8 mouse cellular contexts compared by ENCODE assay signal in the genomic region with DNA sequence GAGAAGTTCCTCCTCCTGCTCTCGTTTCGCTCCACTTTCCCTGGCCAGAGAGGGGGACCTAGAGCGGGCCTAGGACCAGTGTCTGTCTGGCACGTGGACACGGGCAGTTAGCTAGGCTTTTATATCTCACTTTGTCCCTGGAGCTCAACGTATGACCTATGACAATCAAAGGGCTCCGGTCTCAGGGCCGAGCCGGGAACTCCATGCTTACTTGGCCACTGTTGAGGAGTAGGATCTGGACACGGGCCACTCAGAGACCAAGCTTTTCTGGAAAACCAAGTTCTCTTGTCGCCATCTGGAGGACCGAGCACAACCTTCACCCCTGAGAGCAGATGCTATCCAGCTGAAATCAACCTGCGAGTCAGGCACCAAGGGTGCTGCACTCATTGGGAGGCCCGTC. TPM values are rescaled to one million over a fixed set of nuclear protein-coding genes. Genes with fewer than 3 reads are reported as not detected.
DNase-seq lines count a peak whose midpoint lies in the region; ATAC-seq and TF ChIP-seq lines count a peak whose summit lies in the region.

No protein-coding gene starts in this region.

- TF ChIP-seq CTCF in E14TG2a.4 (conservative IDR thresholded peaks at IDR 0.05; ENCODE audit: low read length): no peak

- H3K4me2 ChIP-seq in embryonic facial prominence, embryonic 12.5 days (replicated peaks): peak overlapping the region; percentile 86
- H3K4me2 ChIP-seq in heart, embryonic 12.5 days: peak overlapping the region; percentile 88
- H3K4me2 ChIP-seq in kidney, embryonic 15.5 days: peak overlapping the region; percentile 98

- ATAC-seq in embryonic facial prominence, embryonic 12.5 days (ENCODE audit: insufficient number of reproducible peaks, insufficient read depth, low FRiP score, low TSS enrichment): no peak
- ATAC-seq in heart, embryonic 12.5 days (ENCODE audit: insufficient number of reproducible peaks, low FRiP score): no peak
- ATAC-seq in kidney, embryonic 15.5 days (replicated peaks; ENCODE audit: low FRiP score): peak; percentile 41
- no peak for ATAC-seq in monocyte, adult 5-6 weeks (replicated peaks; ENCODE audit: insufficient number of reproducible peaks, low FRiP score, low TSS enrichment, poor library complexity, severe bottlenecking)

- H3K4me3 ChIP-seq in E14TG2a.4 (replicated peaks; ENCODE audit: low read length): peak overlapping the region; percentile 75
- peak overlapping the region; percentile 41; the same call in 1 of the 2 replicates for H3K4me3 ChIP-seq in embryonic facial prominence, embryonic 12.5 days
- peak overlapping the region; percentile 49 for H3K4me3 ChIP-seq in heart, embryonic 12.5 days
- H3K4me3 ChIP-seq in kidney, embryonic 15.5 days (replicated peaks): peak overlapping the region; percentile 50

- 10% methylated on average over 14 of the region's 14 CpGs for WGBS in embryonic facial prominence, embryonic 12.5 days
- 8% methylated on average over 14 of the region's 14 CpGs for WGBS in heart, embryonic 12.5 days
- WGBS in kidney, embryonic 15.5 days: 7% methylated on average over 14 of the region's 14 CpGs

- no peak overlapping the region for H3K27ac ChIP-seq in embryonic facial prominence, embryonic 12.5 days
- H3K27ac ChIP-seq in heart, embryonic 12.5 days (ENCODE audit: poor library complexity, severe bottlenecking): no peak overlapping the region
- H3K27ac ChIP-seq in kidney, embryonic 15.5 days: no peak overlapping the region

- no peaks in the 10 kb centered on the region for H3K36me3 ChIP-seq in E14TG2a.4 (ENCODE audit: insufficient read depth, low read length)
- H3K36me3 ChIP-seq in embryonic facial prominence, embryonic 12.5 days: no peaks in the 10 kb centered on the region
- H3K36me3 ChIP-seq in heart, embryonic 12.5 days: no peaks in the 10 kb centered on the region
- no peaks in the 10 kb centered on the region for H3K36me3 ChIP-seq in kidney, embryonic 15.5 days

- H3K27me3 ChIP-seq in E14TG2a.4 (ENCODE audit: insufficient read depth, low read length): peaks cover 40% of the 10 kb centered on the region
- no peaks in the 10 kb centered on the region for H3K27me3 ChIP-seq in embryonic facial prominence, embryonic 12.5 days
- H3K27me3 ChIP-seq in heart, embryonic 12.5 days (replicated peaks): peaks cover 17% of the 10 kb centered on the region
- H3K27me3 ChIP-seq in kidney, embryonic 15.5 days: no peaks in the 10 kb centered on the region

- peak overlapping the region; percentile 56; the same call in 1 of the 2 replicates for H3K9ac ChIP-seq in embryonic facial prominence, embryonic 12.5 days
- H3K9ac ChIP-seq in heart, embryonic 12.5 days: peak overlapping the region; percentile 65
- peak overlapping the region; percentile 59 for H3K9ac ChIP-seq in kidney, embryonic 15.5 days

- peaks cover 46% of the 10 kb centered on the region for H3K4me1 ChIP-seq in E14TG2a.4 (replicated peaks; ENCODE audit: low read depth, low read length)
- H3K4me1 ChIP-seq in embryonic facial prominence, embryonic 12.5 days: peaks cover 12% of the 10 kb centered on the region; the same call in 1 of the 2 replicates
- peaks cover 33% of the 10 kb centered on the region for H3K4me1 ChIP-seq in heart, embryonic 12.5 days (replicated peaks)
- H3K4me1 ChIP-seq in kidney, embryonic 15.5 days: peaks cover 32% of the 10 kb centered on the region

- no peaks in the 10 kb centered on the region for H3K9me3 ChIP-seq in E14TG2a.4 (ENCODE audit: low read length)
- no peaks in the 10 kb centered on the region for H3K9me3 ChIP-seq in embryonic facial prominence, embryonic 12.5 days
- H3K9me3 ChIP-seq in heart, embryonic 12.5 days (replicated peaks): no peaks in the 10 kb centered on the region
- no peaks in the 10 kb centered on the region for H3K9me3 ChIP-seq in kidney, embryonic 15.5 days (replicated peaks)

- DNase-seq in adrenal gland, adult 8-10 months: peak; percentile 59
- DNase-seq in lung, postnatal 14 days: peak; percentile 73
- peak; percentile 45 for DNase-seq in right cerebral cortex, postnatal 4 days

RNA-seq across cellular contexts. Expression of a gene that starts 6.1 kb away (rescaled TPM):
- total RNA-seq in adrenal gland, adult 8-10 months (2022): 10 to 100 TPM in 1 of 4 experiments, 1 to 10 TPM in 3; 5.9 to 16.3 (median 8.5) TPM
- polyA plus RNA-seq in embryonic facial prominence, embryonic 12.5 days (2016; fragmentation: Nextera tagmentation; extraction: Ambion mirVana): 43.5 and 43.6 TPM in 2 replicates
- 32.4 and 33.3 TPM in 2 replicates for polyA plus RNA-seq in heart, embryonic 12.5 days (2016; fragmentation: Nextera tagmentation; extraction: Ambion mirVana)
- 43.5 and 48.3 TPM in 2 replicates for polyA plus RNA-seq in kidney, embryonic 15.5 days (2015; fragmentation: Nextera tagmentation; extraction: Ambion mirVana)
- total RNA-seq in monocyte, adult 5-6 weeks (2017): not detected in 3 replicates

RNA-seq across cellular contexts. Expression of a gene that starts 44.4 kb away (rescaled TPM):
- 1 to 10 TPM; 1.2 to 1.6 (median 1.5) TPM for total RNA-seq in adrenal gland, adult 8-10 months (2022)
- 0.50 and 0.87 TPM in 2 replicates for polyA plus RNA-seq in embryonic facial prominence, embryonic 12.5 days (2016; fragmentation: Nextera tagmentation; extraction: Ambion mirVana)
- 1.3 and 1.5 TPM in 2 replicates for polyA plus RNA-seq in heart, embryonic 12.5 days (2016; fragmentation: Nextera tagmentation; extraction: Ambion mirVana)
- polyA plus RNA-seq in kidney, embryonic 15.5 days (2015; fragmentation: Nextera tagmentation; extraction: Ambion mirVana): 0.95 and 3.4 TPM in 2 replicates
- not detected in 3 replicates for total RNA-seq in monocyte, adult 5-6 weeks (2017)

RNA-seq across cellular contexts. Expression of a gene that starts 55.4 kb away (rescaled TPM):
- 100 to 1,000 TPM; 169 to 204 (median 197) TPM for total RNA-seq in adrenal gland, adult 8-10 months (2022)
- polyA plus RNA-seq in embryonic facial prominence, embryonic 12.5 days (2016; fragmentation: Nextera tagmentation; extraction: Ambion mirVana): 172 and 177 TPM in 2 replicates
- polyA plus RNA-seq in heart, embryonic 12.5 days (2016; fragmentation: Nextera tagmentation; extraction: Ambion mirVana): 350 and 368 TPM in 2 replicates
- 210 and 234 TPM in 2 replicates for polyA plus RNA-seq in kidney, embryonic 15.5 days (2015; fragmentation: Nextera tagmentation; extraction: Ambion mirVana)
- 11.7 to 18.5 TPM (median 16.7 TPM) in 3 replicates for total RNA-seq in monocyte, adult 5-6 weeks (2017)
